Mouse (Mus musculus) hindbrain, embryonic 15.5 days (tissue): ENCODE measurements around the gene Pdcd11. TPM values are rescaled to one million over a fixed set of nuclear protein-coding genes. Genes with fewer than 3 reads are reported as not detected.
A peak's percentile ranks its signal among the peaks of the same experiment; 100 is the strongest.

ENCODE experiments used
- ATAC-seq: fragments of 200-750 bp; cut with Nextera tagmentation; 2 replicates; pipeline ENCODE4 v1.8.0; 2017; ENCODE audit warnings: low read depth, moderate number of reproducible peaks, moderate TSS enrichment; ENCODE audit not compliant: low FRiP score
- H3K27ac ChIP-seq: fragments of 300-500 bp; sonication (generic); replicated peaks from 2 replicates; pipeline ENCODE4 v1.5.1; 2015; ENCODE audit warnings: mild to moderate bottlenecking, inconsistent platforms
- H3K27me3 ChIP-seq: fragments of 300-500 bp; sonication (generic); 2 replicates; pipeline ENCODE4 v1.6.1; 2015; ENCODE audit warnings: control low read depth, inconsistent platforms
- H3K36me3 ChIP-seq: fragments of 300-500 bp; sonication (generic); 2 replicates; pipeline ENCODE4 v1.6.1; 2015; ENCODE audit warnings: control low read depth, inconsistent platforms
- H3K4me1 ChIP-seq: fragments of 300-500 bp; sonication (generic); replicated peaks from 2 replicates; pipeline ENCODE4 v1.6.1; 2015; ENCODE audit warnings: control low read depth, inconsistent platforms
- H3K4me2 ChIP-seq: fragments of 300-500 bp; sonication (generic); 2 replicates; pipeline ENCODE4 v1.6.1; 2015; ENCODE audit warnings: moderate library complexity, mild to moderate bottlenecking, inconsistent platforms
- H3K4me3 ChIP-seq: fragments of 300-500 bp; sonication (generic); 2 replicates; pipeline ENCODE4 v1.5.1; 2015; ENCODE audit warnings: mild to moderate bottlenecking, inconsistent platforms
- H3K9ac ChIP-seq: fragments of 300-500 bp; sonication (generic); 2 replicates; pipeline ENCODE4 v1.6.1; 2015; ENCODE audit warnings: inconsistent platforms
- H3K9me3 ChIP-seq: fragments of 300-500 bp; sonication (generic); 2 replicates; pipeline ENCODE4 v1.6.1; 2016; ENCODE audit warnings: control low read depth, inconsistent platforms
- WGBS: fragments of 180-500 bp; shearing (Covaris S2); methylation state at CpG from one replicate; pipeline ENCODE4 v1.1.7; 2015; 5-methylcytosine and 5-hydroxymethylcytosine counted together
- polyA plus RNA-seq: library from polyadenylated mRNA; unstranded; fragments of >200 nt; fragmentation: Nextera tagmentation; extraction: Ambion mirVana; gene quantifications from 2 replicates; pipeline ENCODE4 v1.2.1, GENCODE M21; 2015

Gene Pdcd11
- polyA plus RNA-seq, 1 experiment from 2014 or later = 5.1 TPM

DNA sequence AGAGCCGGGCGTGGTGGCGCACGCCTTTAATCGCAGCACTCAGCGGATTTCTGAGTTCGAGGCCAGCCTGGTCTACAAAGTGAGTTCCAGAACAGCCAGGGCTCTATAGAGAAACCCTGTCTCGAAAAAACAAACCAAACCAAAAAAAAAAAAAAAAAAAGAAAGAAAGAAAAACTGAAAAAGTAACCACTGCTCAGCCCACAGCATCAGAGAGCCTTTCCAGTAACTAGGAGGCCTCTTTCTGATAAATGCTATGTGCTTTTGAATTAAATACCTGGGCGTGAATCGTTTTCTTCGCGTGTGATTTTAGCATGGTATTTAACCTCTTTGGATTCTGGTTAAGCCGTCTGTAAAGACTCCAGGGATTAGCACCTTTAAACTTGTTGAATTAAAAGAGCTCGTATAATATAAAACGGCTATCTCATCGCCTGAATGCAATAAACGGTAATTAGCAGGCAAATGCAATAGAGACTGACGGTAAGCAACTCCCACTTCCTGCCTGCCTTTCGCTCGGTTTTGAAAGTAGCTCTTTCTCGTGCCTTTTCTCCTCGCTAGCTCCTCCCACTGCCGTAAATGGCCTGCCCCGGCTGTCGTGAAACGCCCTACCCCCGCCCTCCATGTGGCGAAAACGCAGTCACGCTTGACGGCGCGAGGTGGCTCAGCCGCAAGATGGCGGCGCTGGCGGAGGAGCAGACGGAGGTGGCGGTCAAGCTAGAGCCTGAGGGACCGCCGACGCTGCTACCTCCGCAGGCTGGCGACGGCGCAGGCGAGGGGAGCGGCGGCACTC, 23.3 kb upstream of the Pdcd11 start, which contains the start of gene Taf5:
Gene Taf5 (plus strand): TSS at position 651 of the 787 bp plus-strand sequence.
- H3K4me1 ChIP-seq = peaks cover 16% of the 10 kb centered on the region
- H3K36me3 ChIP-seq = peaks cover 6% of the 10 kb centered on the region; the same call in 1 of the 2 replicates
- ATAC-seq = peak; percentile 84
- H3K4me3 ChIP-seq = peak within 1 kb of the TSS; percentile 70
- WGBS = 12% methylated on average over 49 of the region's 49 CpGs
- peak within 1 kb of the TSS; percentile 82 for H3K9ac ChIP-seq
- H3K27me3 ChIP-seq = no peaks in the 10 kb centered on the region
- H3K27ac ChIP-seq = peak within 1 kb of the TSS; percentile 92
- H3K4me2 ChIP-seq = peak within 1 kb of the TSS; percentile 64
- H3K9me3 ChIP-seq = no peaks in the 10 kb centered on the region

DNA sequence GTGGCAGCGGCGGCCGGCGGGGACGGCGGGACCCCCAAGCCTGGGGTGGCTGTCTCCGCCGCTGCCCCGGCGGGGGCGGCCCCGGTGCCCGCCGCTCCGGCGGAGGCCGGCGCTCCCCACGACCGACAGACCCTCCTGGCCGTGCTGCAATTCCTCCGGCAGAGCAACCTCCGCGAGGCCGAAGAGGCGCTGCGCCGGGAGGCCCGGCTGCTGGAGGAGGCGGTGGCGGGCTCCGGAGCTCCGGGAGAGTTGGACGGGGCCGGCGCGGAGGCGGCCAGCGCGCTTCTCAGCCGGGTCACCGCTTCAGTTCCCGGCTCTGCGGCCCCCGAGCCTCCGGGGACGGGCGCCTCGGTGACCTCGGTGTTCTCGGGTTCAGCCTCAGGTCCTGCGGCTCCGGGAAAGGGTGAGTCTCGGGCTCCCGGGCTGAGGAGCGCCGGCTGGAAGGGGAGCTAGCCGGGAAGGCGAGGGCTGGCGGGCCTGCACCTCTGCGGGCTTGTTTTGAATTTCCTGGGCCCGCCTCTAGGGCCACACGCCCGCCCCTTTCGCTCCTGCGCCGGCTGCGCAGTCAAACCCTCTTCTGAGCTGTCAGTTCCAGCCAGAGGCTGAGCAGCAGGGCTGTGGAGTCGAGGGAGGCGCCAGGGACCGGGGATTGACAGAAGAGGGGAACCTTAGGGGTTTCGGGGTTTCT, 22.5 kb upstream of the Pdcd11 start:
- Histone ChIP-seq H3K36me3 (peaks cover 13% of the 10 kb centered on the region), H3K9ac (peak overlapping the region; percentile 82), H3K4me2 (peak overlapping the region; percentile 64), H3K9me3 (no peaks in the 10 kb centered on the region), H3K4me1 (peaks cover 16% of the 10 kb centered on the region), H3K27ac (peak overlapping the region; percentile 92), H3K27me3 (no peaks in the 10 kb centered on the region), H3K4me3 (peak overlapping the region; percentile 70)
- peak; percentile 93 for ATAC-seq
- under 1% methylated on average over 65 of the region's 72 CpGs for WGBS

DNA sequence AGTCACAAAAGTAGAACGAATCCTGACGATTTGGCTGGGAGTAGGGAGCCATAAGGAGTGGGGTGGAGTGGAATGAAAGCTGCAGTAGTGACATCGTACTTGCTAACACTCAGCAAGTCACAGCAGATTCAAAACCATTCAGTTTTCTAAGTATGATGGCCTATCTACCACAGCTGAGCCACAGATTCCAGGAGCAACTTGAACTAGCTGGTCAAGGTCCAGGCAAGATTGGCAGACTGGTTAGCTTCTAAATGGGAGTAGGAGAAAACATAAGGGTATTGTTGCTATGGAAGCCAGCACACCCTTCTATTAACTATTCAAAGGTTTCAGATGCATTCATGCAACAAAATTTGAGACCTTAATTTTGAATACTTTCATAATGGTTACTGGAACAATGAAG, 2.3 kb upstream of the Pdcd11 start:
- peaks cover 34% of the 10 kb centered on the region for H3K36me3 ChIP-seq
- H3K27ac ChIP-seq = no peak overlapping the region
- H3K4me1 ChIP-seq = peaks cover 35% of the 10 kb centered on the region
- H3K4me3 ChIP-seq = no peak overlapping the region
- WGBS = 96% methylated on average over 3 of the region's 3 CpGs
- H3K9ac ChIP-seq = no peak overlapping the region
- ATAC-seq = no peak
- H3K27me3 ChIP-seq = no peaks in the 10 kb centered on the region
- H3K9me3 ChIP-seq = no peaks in the 10 kb centered on the region
- H3K4me2 ChIP-seq = no peak overlapping the region

DNA sequence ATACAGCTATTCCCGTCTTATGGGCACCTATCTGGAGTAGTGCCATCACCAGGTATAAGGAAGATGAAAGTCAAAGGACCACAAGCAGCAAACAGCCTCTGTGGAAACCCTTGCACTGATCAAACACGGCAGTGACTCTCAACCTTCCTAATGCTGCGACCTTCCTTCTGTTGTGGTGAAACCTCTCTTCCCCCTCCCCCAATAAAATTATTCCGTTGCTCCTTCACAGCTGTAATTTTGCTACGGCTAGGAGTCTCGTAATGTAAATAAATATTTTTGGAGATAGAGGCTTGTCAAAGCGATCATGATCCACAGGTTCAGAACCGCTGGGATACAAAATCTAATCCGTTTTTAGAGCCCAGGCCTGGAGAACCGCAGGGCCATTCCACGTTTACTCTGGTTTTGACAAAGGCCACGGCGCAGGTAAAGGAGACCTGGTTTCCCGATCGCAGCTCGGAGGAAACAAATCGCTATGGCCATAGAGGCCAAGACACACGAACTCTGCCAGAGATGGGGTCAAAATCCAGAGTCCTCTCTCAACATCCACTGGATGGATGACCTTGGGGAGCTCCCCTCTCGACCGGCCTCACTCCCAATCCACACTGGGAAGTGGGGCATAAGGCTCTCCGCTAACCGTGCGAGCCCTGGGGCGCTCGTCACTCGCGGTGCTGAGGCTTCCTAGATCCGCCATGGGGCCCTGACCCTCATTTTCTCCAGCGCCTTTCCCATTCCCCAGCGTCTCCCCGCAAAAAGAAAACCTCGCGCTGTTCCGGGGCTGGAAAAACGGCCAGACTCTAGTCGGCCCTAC, 646 bp upstream of the Pdcd11 start:
- H3K4me3 ChIP-seq = peak overlapping the region; percentile 90
- H3K9me3 ChIP-seq = no peaks in the 10 kb centered on the region
- peak overlapping the region; percentile 96 for H3K9ac ChIP-seq
- ATAC-seq = peak; percentile 60
- no peaks in the 10 kb centered on the region for H3K27me3 ChIP-seq
- 3% methylated on average over 36 of the region's 36 CpGs for WGBS
- peak overlapping the region; percentile 87 for H3K27ac ChIP-seq
- peaks cover 35% of the 10 kb centered on the region for H3K4me1 ChIP-seq
- peaks cover 27% of the 10 kb centered on the region for H3K36me3 ChIP-seq
- peak overlapping the region; percentile 83 for H3K4me2 ChIP-seq

DNA sequence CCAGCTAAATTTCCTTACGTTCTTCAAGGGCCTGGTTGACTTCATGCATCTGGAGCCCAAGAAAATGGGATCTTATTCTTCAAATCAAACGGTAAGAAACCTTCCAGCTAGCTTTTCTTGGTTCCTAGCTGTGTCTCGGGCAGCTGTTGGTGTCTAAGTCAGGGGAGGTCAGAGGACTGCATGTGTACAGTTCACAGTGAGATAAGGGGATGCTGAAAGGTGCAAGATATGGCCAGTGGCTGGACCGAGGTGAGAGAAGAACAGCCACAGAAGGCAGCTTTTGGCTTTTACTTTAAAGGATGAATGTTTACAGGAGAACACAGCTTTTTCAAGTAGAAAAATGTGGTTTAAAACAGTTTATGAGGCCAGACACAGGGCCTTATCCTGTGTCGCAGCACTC, 10.5 kb downstream of the Pdcd11 start:
- Histone ChIP-seq H3K4me1 (no peaks in the 10 kb centered on the region), H3K9me3 (no peaks in the 10 kb centered on the region), H3K27ac (no peak overlapping the region), H3K9ac (no peak overlapping the region), H3K4me2 (no peak overlapping the region), H3K27me3 (no peaks in the 10 kb centered on the region), H3K36me3 (peaks cover 91% of the 10 kb centered on the region), H3K4me3 (no peak overlapping the region)
- ATAC-seq = no peak
- WGBS = 97% methylated on average over 5 of the region's 5 CpGs

DNA sequence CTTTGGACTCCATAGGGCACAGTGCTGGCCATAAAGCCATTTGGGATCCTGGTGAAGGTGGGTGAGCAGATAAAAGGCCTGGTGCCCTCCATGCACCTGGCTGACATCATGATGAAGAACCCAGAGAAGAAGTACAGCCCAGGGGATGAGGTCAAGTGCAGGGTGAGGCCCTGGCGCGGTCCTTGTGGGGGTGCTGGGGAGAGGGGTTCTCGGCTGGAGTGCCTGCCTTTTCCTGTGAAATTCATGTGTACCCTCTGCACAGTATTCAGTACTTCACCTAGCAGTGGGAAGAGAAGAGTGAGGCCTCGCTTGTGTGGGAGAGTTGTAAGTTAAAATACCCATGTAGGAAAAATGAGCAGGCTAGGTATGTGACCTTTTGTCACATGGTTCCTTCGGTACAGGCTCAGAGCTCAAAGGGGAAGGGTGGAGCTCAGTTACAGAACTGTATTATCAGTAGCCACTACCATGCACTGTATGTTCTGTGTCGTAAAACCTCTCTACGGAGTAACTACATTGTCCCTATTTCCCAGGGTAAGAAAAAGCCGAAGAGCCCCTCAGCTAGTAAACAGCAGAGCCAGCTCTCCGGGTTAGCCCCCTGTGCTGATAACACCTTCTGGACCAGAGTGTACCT, 14.2 kb downstream of the Pdcd11 start:
- H3K4me1 ChIP-seq = no peaks in the 10 kb centered on the region
- no peak overlapping the region for H3K4me2 ChIP-seq
- H3K27me3 ChIP-seq = no peaks in the 10 kb centered on the region
- no peak overlapping the region for H3K9ac ChIP-seq
- no peak for ATAC-seq
- 97% methylated on average over 9 of the region's 9 CpGs for WGBS
- no peak overlapping the region for H3K27ac ChIP-seq
- H3K4me3 ChIP-seq = no peak overlapping the region
- peaks cover 96% of the 10 kb centered on the region for H3K36me3 ChIP-seq
- no peaks in the 10 kb centered on the region for H3K9me3 ChIP-seq

DNA sequence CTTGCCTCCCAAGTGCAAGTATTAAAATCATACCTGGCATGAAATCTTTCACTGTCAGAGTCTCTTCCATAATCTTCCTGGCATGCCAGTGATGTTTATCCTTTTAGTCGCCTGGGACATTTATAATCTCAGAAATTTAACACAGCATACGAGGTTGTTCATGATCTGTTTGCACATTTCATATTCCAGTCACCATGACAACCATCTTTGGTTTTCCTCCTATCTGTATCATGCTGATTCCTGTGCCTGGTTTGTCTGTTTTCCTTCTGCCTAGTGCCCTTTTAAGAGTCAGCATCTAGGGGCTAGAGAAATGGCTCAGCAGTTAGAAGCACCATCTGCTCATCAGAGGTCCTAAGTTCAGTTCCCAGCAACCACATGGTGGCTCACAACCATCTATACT, 28.1 kb downstream of the Pdcd11 start:
- H3K4me2 ChIP-seq = no peak overlapping the region
- no peak overlapping the region for H3K9ac ChIP-seq
- H3K4me3 ChIP-seq = no peak overlapping the region
- 88% methylated on average over 2 of the region's 2 CpGs for whole genome bisulfite sequencing
- no peak for ATAC-seq
- no peaks in the 10 kb centered on the region for H3K27me3 ChIP-seq
- H3K27ac ChIP-seq = no peak overlapping the region
- H3K4me1 ChIP-seq = no peaks in the 10 kb centered on the region
- no peaks in the 10 kb centered on the region for H3K9me3 ChIP-seq
- H3K36me3 ChIP-seq = peaks cover 56% of the 10 kb centered on the region

DNA sequence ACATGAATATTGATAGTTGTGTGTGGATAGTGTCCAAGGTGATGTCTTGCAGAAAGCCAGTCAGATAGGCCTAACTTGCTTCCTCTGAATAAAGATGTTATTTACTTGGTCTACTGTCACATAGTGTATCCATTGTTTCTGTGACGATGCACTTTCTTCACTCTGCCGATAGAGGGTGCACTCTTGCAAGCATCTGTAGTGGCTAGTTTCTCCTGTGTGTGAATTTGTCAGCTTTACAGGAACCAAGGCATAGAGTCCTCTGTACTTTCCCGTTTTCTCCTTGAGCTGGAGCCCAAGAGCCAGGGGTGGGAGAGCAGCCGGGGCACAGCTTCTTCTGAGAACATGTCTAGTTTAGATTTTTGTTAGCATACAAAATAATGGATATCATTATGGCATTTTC, 30.5 kb downstream of the Pdcd11 start:
- WGBS = 41% methylated on average over 4 of the region's 4 CpGs
- Histone ChIP-seq H3K27me3 (no peaks in the 10 kb centered on the region), H3K27ac (no peak overlapping the region), H3K4me2 (no peak overlapping the region), H3K9me3 (no peaks in the 10 kb centered on the region), H3K4me3 (no peak overlapping the region), H3K4me1 (no peaks in the 10 kb centered on the region), H3K9ac (no peak overlapping the region), H3K36me3 (peaks cover 55% of the 10 kb centered on the region)
- ATAC-seq = no peak

DNA sequence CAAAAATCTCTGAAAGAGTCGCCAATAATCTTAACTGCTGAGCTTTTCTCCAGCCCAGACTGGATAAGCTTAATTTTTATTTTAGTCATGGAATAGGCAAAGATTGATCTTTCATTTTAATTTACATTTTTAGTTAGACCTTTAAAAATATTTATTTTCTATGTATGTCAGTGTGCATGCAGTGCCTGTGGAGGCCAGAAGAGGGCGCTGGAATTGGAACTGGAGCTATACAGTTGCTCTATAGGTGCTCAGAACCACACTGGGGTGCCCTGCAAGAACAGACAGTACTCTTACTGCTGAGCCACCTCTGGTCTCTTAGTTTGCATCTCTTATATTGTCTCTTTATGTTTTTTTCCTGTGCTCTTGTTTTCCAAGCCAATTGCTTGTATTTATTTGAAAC, 32.2 kb downstream of the Pdcd11 start:
- H3K4me1 ChIP-seq = no peaks in the 10 kb centered on the region
- 27% methylated on average over 2 of the region's 2 CpGs for WGBS
- H3K27ac ChIP-seq = no peak overlapping the region
- no peak for ATAC-seq
- peaks cover 55% of the 10 kb centered on the region for H3K36me3 ChIP-seq
- H3K27me3 ChIP-seq = no peaks in the 10 kb centered on the region
- no peaks in the 10 kb centered on the region for H3K9me3 ChIP-seq
- H3K9ac ChIP-seq = no peak overlapping the region
- H3K4me3 ChIP-seq = no peak overlapping the region
- H3K4me2 ChIP-seq = no peak overlapping the region

DNA sequence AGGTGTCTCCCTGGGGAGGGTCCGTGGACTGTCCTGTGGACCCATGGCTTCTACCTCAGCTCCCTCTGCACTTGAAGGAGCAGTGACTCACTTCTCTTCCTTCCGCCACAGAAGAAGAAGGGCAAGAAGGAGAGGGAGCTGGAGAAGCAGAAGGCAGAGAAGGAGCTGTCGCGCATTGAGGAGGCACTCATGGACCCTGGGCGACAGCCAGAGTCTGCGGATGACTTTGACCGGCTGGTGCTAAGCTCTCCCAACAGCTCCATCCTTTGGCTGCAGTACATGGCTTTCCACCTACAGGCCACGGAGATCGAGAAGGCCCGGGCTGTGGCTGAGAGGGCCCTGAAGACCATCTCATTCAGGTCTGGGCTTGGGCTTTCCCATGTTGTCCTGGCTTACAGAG, 37.6 kb downstream of the Pdcd11 start:
- H3K9ac ChIP-seq = no peak overlapping the region
- no peak for ATAC-seq
- no peak overlapping the region for H3K4me2 ChIP-seq
- H3K36me3 ChIP-seq = peaks cover 69% of the 10 kb centered on the region
- no peak overlapping the region for H3K4me3 ChIP-seq
- H3K27ac ChIP-seq = no peak overlapping the region
- no peaks in the 10 kb centered on the region for H3K27me3 ChIP-seq
- WGBS = 95% methylated on average over 10 of the region's 10 CpGs
- H3K9me3 ChIP-seq = no peaks in the 10 kb centered on the region
- no peaks in the 10 kb centered on the region for H3K4me1 ChIP-seq

DNA sequence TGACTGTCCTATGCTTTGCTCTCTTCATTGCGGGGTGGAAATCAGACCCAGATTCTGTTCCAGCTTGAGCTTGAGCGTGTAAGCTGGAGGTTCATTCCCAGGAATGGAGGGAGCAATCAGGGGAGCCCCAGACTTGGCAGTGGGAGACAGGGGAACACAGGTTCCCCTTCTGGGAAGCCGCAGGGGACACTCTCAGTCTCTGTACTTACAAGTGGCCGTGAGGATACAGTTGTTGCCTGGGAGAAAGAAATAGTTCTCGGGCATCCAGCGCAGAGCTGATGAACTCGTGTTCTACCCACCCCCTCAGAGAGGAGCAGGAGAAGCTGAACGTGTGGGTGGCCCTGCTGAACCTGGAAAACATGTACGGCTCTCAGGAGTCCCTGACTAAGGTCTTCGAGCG, 38.3 kb downstream of the Pdcd11 start:
- Histone ChIP-seq H3K4me1 (no peaks in the 10 kb centered on the region), H3K27me3 (no peaks in the 10 kb centered on the region), H3K27ac (no peak overlapping the region), H3K4me2 (no peak overlapping the region), H3K9me3 (no peaks in the 10 kb centered on the region), H3K9ac (no peak overlapping the region), H3K4me3 (no peak overlapping the region), H3K36me3 (peaks cover 69% of the 10 kb centered on the region)
- ATAC-seq = no peak
- 92% methylated on average over 11 of the region's 11 CpGs for WGBS
